Mouse (Mus musculus): ENCODE data around the gene Synm. TPM values are rescaled to one million over a fixed set of nuclear protein-coding genes. Genes with fewer than 3 reads are reported as not detected.

Synm gene
- 0.38 TPM for total RNA-seq (2023)

GRCm38 (mm10) chr7:67759629-67759995 lies at the start of gene Synm:
Synm (minus strand) TSS chr7:67759742.

Other genes with a start within 250 kb of the Synm start
- 27.9 TPM for gene Lrrc28, start 114.5 kb downstream of the Synm start, total RNA-seq (2023)
- 1.9 TPM for gene Ttc23, start 112.3 kb downstream of the Synm start, total RNA-seq (2023)
- gene Igf1r, start 193.1 kb upstream of the Synm start, total RNA-seq (2023), result 25.5 TPM

Data from CD4-positive naive resting alpha-beta T cell, adult 76 days (primary cell).